Mouse (Mus musculus) brain, embryonic 14.5 days (tissue): ENCODE measurements around the gene Htra3.

Source experiments
- CTCF ChIP-seq: fragments of 200-500 bp; IDR thresholded peaks from 2 replicates; pipeline ENCODE4 v1.5.1; 2012; ENCODE audit warnings: inconsistent platforms, mild to moderate bottlenecking, moderate library complexity, borderline replicate concordance; ENCODE audit not compliant: insufficient read depth, insufficient read length; ENCODE audit errors: extremely low read depth
- POLR2A ChIP-seq: fragments of 200-500 bp; IDR thresholded peaks from 2 replicates; pipeline ENCODE4 v1.6.1; 2012; ENCODE audit warnings: mild to moderate bottlenecking, inconsistent platforms, borderline replicate concordance; ENCODE audit not compliant: poor library complexity, insufficient read depth, insufficient read length, severe bottlenecking; ENCODE audit errors: extremely low read depth

DNA sequence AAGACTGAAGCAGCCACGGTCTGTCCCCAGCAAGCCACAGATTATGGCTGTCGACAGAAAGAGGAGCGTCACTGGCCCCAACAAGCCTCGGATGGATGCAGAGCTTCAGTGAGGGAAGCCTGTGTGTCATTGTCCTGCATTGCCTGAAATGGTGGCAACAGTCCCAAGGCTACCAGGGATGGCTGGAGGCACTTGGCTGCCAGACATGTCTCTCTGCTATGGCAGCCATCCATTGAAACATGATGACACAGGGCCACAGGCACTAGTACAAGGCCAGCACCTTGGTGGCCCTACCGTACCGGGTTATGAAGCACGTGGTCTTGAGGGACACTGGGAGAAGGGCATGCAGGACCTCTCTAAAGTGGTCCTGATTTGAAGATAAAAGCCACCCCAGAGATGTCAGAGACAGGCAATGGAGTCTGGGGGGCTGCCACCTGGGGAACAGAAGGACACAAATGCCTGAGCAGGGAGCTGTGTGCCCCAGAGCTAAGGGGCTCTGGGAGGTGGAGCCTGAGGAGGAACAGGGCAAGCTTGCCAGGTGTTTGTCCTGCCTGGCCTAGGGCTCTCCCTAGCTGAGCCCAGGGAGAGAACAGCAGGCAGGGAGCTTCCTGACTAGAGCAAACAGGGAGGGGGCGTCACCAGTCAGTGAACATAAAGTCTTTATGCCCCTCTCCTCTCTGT is 11.0 kb upstream of the Htra3 start:
- TF ChIP-seq CTCF (no peak), POLR2A (no peak)
